ENCODE assay signal across 23 mouse cellular contexts in genomic region chr2:71011816-71012215, GRCm38 (mm10). TPM values are rescaled to one million over a fixed set of nuclear protein-coding genes. Genes with fewer than 3 reads are reported as not detected.
DNase-seq lines count a peak whose midpoint lies in the region; ATAC-seq and TF ChIP-seq lines count a peak whose summit lies in the region.
"Had no signal": no experiment of that assay in that cellular context is flagged by ENCODE, and none has a peak within 500 bp of the region (broad histone marks: within the 10 kb centered on the region; RNA-seq: fewer than 3 reads in every experiment).

No protein-coding gene starts in this region.

- no peaks in the 10 kb centered on the region for H3K9me3 ChIP-seq in lung, postnatal 0 days (ENCODE audit: low read length)
- H3K9me3 ChIP-seq: embryonic facial prominence, embryonic 12.5 days; embryonic facial prominence, embryonic 15.5 days; forebrain, embryonic 12.5 days; forebrain, embryonic 15.5 days; hindbrain, embryonic 12.5 days; hindbrain, embryonic 15.5 days had no signal

- H3K27ac ChIP-seq in lung, postnatal 0 days (ENCODE audit: low read length): no peak overlapping the region
- H3K27ac ChIP-seq: embryonic facial prominence, embryonic 12.5 days; embryonic facial prominence, embryonic 15.5 days; forebrain, embryonic 12.5 days; forebrain, embryonic 15.5 days; hindbrain, embryonic 12.5 days; hindbrain, embryonic 15.5 days had no signal

- WGBS in lung, postnatal 0 days: 93% methylated on average over 1 of the region's 1 CpGs

- H3K36me3 ChIP-seq in lung, postnatal 0 days (ENCODE audit: insufficient read depth, low read length): no peaks in the 10 kb centered on the region
- H3K36me3 ChIP-seq: embryonic facial prominence, embryonic 12.5 days; embryonic facial prominence, embryonic 15.5 days; forebrain, embryonic 12.5 days; forebrain, embryonic 15.5 days; hindbrain, embryonic 12.5 days; hindbrain, embryonic 15.5 days had no signal

- no peak overlapping the region for H3K9ac ChIP-seq in lung, postnatal 0 days (replicated peaks; ENCODE audit: low read depth)
- H3K9ac ChIP-seq: embryonic facial prominence, embryonic 12.5 days; embryonic facial prominence, embryonic 15.5 days; forebrain, embryonic 12.5 days; forebrain, embryonic 15.5 days; hindbrain, embryonic 12.5 days; hindbrain, embryonic 15.5 days had no signal

- no peak overlapping the region for H3K4me2 ChIP-seq in lung, postnatal 0 days (replicated peaks; ENCODE audit: low read depth, low read length)
- H3K4me2 ChIP-seq: embryonic facial prominence, embryonic 12.5 days; embryonic facial prominence, embryonic 15.5 days; forebrain, embryonic 12.5 days; forebrain, embryonic 15.5 days; heart, embryonic 11.5 days; hindbrain, embryonic 12.5 days; hindbrain, embryonic 15.5 days had no signal

- no peaks in the 10 kb centered on the region for H3K4me1 ChIP-seq in lung, postnatal 0 days (ENCODE audit: insufficient read depth, low read depth, low read length)
- H3K4me1 ChIP-seq: embryonic facial prominence, embryonic 12.5 days; embryonic facial prominence, embryonic 15.5 days; forebrain, embryonic 12.5 days; forebrain, embryonic 15.5 days; hindbrain, embryonic 12.5 days; hindbrain, embryonic 15.5 days had no signal

- peak; percentile 57 for DNase-seq in adrenal gland, adult 2 months
- no peak for DNase-seq in adrenal gland, adult 18-20 months (ENCODE audit: low spot score in 2 of 2)
- peak; percentile 17 for DNase-seq in lung, postnatal 36 days
- DNase-seq in lung, postnatal 0 days (ENCODE audit: low spot score): no peak
- DNase-seq in adrenal gland, postnatal 10 days: peak; percentile 44
- DNase-seq in fat pad, adult 2 months (ENCODE audit: extremely low read depth, low read depth, low spot score): peak; percentile 37
- DNase-seq in frontal cortex, adult 2 months (ENCODE audit: extremely low spot score in 1 of 2, low spot score in 1 of 2): no peak
- DNase-seq in left cerebral cortex, adult 9 months (ENCODE audit: low spot score in 2 of 2): no peak
- DNase-seq: cerebellum, adult 11-12 months; cerebellum, adult 8-10 months; cerebellum, postnatal 10 days; gastrocnemius, postnatal 10 days; gastrocnemius, postnatal 36 days; kidney, adult 2 months had no signal

- no peak overlapping the region for H3K4me3 ChIP-seq in lung, postnatal 0 days (ENCODE audit: low read depth, low read length)
- H3K4me3 ChIP-seq: embryonic facial prominence, embryonic 12.5 days; embryonic facial prominence, embryonic 15.5 days; forebrain, embryonic 12.5 days; forebrain, embryonic 15.5 days; hindbrain, embryonic 12.5 days; hindbrain, embryonic 15.5 days had no signal

- no peaks in the 10 kb centered on the region for H3K27me3 ChIP-seq in lung, postnatal 0 days (replicated peaks; ENCODE audit: insufficient read depth, low read length)
- H3K27me3 ChIP-seq: embryonic facial prominence, embryonic 12.5 days; embryonic facial prominence, embryonic 15.5 days; forebrain, embryonic 12.5 days; forebrain, embryonic 15.5 days; hindbrain, embryonic 12.5 days; hindbrain, embryonic 15.5 days had no signal

- ATAC-seq in lung, postnatal 0 days: no peak
- ATAC-seq: CD4-positive, CD25-positive, alpha-beta regulatory T cell, adult 4 months; forebrain, embryonic 15.5 days; intestine, postnatal 0 days had no signal

- TF ChIP-seq CTCF in lung, postnatal 0 days (IDR thresholded peaks at IDR 0.05): no peak

- TF ChIP-seq EP300 in lung, postnatal 0 days (IDR thresholded peaks at IDR 0.05): no peak

RNA-seq across cellular contexts. Expression of gene Dcaf17, which starts 43.3 kb away (rescaled TPM):
- total RNA-seq in adrenal gland, adult 2 months (2021): 10 to 100 TPM; 11.1 to 11.9 TPM
- 3.6 and 3.7 TPM in 2 replicates for polyA plus RNA-seq in adrenal gland, adult 2 months (2012; rRNA removed)
- total RNA-seq in adrenal gland, adult 18-20 months (2021): 1 to 10 TPM; 7.4 to 9.8 TPM
- polyA plus RNA-seq in lung, postnatal 0 days (2015; fragmentation: Nextera tagmentation; extraction: Ambion mirVana): 25.1 and 26.6 TPM in 2 replicates
- 10 to 100 TPM; 11.3 to 16.6 TPM for total RNA-seq in adrenal gland, postnatal 10 days (2021)
- polyA plus RNA-seq in frontal cortex, adult 2 months (2012; rRNA removed): 8.5 and 9.3 TPM in 2 replicates

RNA-seq across cellular contexts. Expression of gene Mettl8, which starts 43.6 kb away (rescaled TPM):
- 10 to 100 TPM; 13.2 to 13.4 TPM for total RNA-seq in adrenal gland, adult 2 months (2021)
- 2.4 and 2.5 TPM in 2 replicates for polyA plus RNA-seq in adrenal gland, adult 2 months (2012; rRNA removed)
- total RNA-seq in adrenal gland, adult 18-20 months (2021): 10 to 100 TPM; 11.0 to 13.3 TPM
- 8.6 and 8.7 TPM in 2 replicates for polyA plus RNA-seq in lung, postnatal 0 days (2015; fragmentation: Nextera tagmentation; extraction: Ambion mirVana)
- total RNA-seq in adrenal gland, postnatal 10 days (2021): 10 to 100 TPM; 10.8 to 16.4 TPM
- 13.3 and 15.0 TPM in 2 replicates for polyA plus RNA-seq in frontal cortex, adult 2 months (2012; rRNA removed)

Comparison
In these comparisons a context has a peak if more than half of its experiments do, and no peak if none do; other contexts are left out.
1. DNase-seq: peak in adrenal gland, adult 2 months (single experiment), lung, postnatal 36 days (single experiment), adrenal gland, postnatal 10 days (single experiment) and fat pad, adult 2 months (single experiment); none in adrenal gland, adult 18-20 months (0 of 2), lung, postnatal 0 days (single experiment), frontal cortex, adult 2 months (0 of 2) and left cerebral cortex, adult 9 months (0 of 2).